Mouse (Mus musculus) T-cell, adult 2 months (primary cell): ENCODE measurements around the gene Sar1b.
"Not testable (repeated sequence)": the region's sequence is repeated elsewhere in the genome, so short reads cannot be mapped to it uniquely, and the experiment has no call there.

Experiments used
- DNase-seq: peaks from one replicate; pipeline ENCODE4 v3.0.0; 2022; ENCODE audit warnings: low spot score

Gene Sar1b

GRCm38 (mm10) chr11:51780773-51781267 lies 17.3 kb downstream of the Sar1b start:
- no peak for DNase-seq

- no peak for DNase-seq
Observed at GRCm38 (mm10) chr11:51782721-51783120, 19.2 kb downstream of the Sar1b start.

- peak; percentile 40 for DNase-seq
Observed at GRCm38 (mm10) chr11:51785926-51786325, 22.4 kb downstream of the Sar1b start.

- not testable (repeated sequence) for DNase-seq
Observed at GRCm38 (mm10) chr11:51789735-51790134, 26.2 kb downstream of the Sar1b start.

GRCm38 (mm10) chr11:51790662-51791061 lies 27.2 kb downstream of the Sar1b start:
- DNase-seq = no peak

GRCm38 (mm10) chr11:51796272-51796671 lies 32.8 kb downstream of the Sar1b start:
- DNase-seq = no peak

- DNase-seq = peak; percentile 38
Observed at GRCm38 (mm10) chr11:51800634-51801325, 37.3 kb downstream of the Sar1b start.

- peak; percentile 89 for DNase-seq
Observed at GRCm38 (mm10) chr11:51805221-51805981, 41.9 kb downstream of the Sar1b start.

GRCm38 (mm10) chr11:51807108-51807879 lies 43.8 kb downstream of the Sar1b start:
- DNase-seq = no peak

GRCm38 (mm10) chr11:51809632-51810224 lies 46.2 kb downstream of the Sar1b start:
- no peak for DNase-seq

GRCm38 (mm10) chr11:51811230-51811629 lies 47.7 kb downstream of the Sar1b start:
- no peak for DNase-seq

- DNase-seq = no peak
Observed at GRCm38 (mm10) chr11:51812022-51812546, 48.6 kb downstream of the Sar1b start.

- DNase-seq = peak; percentile 89
Observed at GRCm38 (mm10) chr11:51817756-51818155, 54.3 kb downstream of the Sar1b start.

- DNase-seq = no peak
Observed at GRCm38 (mm10) chr11:51818837-51819236, 55.4 kb downstream of the Sar1b start.

- peak; percentile 58 for DNase-seq
Observed at GRCm38 (mm10) chr11:51819964-51820363, 56.5 kb downstream of the Sar1b start.

- DNase-seq = peak; percentile 69
Observed at GRCm38 (mm10) chr11:51820861-51821260, 57.4 kb downstream of the Sar1b start.

- no peak for DNase-seq
Observed at GRCm38 (mm10) chr11:51822736-51823135, 59.2 kb downstream of the Sar1b start.

- no peak for DNase-seq
Observed at GRCm38 (mm10) chr11:51823271-51823670, 59.8 kb downstream of the Sar1b start.

- DNase-seq = no peak
Observed at GRCm38 (mm10) chr11:51823963-51824753, 60.7 kb downstream of the Sar1b start.

GRCm38 (mm10) chr11:51824867-51825424 lies 61.5 kb downstream of the Sar1b start:
- DNase-seq = no peak
